Mouse (Mus musculus): ENCODE data around the gene Rab44.
"Not testable (repeated sequence)": the region's sequence is repeated elsewhere in the genome, so short reads cannot be mapped to it uniquely, and the experiment has no call there.

Rab44 gene

GRCm38 (mm10) chr17:29113591-29114352, at the start of gene Rab44:
Rab44 (plus strand) TSS chr17:29114145.
- in situ Hi-C loops (cut with MboI; ENCODE audit: unreplicated experiment in 2 of 2): no loop called here

DNA sequence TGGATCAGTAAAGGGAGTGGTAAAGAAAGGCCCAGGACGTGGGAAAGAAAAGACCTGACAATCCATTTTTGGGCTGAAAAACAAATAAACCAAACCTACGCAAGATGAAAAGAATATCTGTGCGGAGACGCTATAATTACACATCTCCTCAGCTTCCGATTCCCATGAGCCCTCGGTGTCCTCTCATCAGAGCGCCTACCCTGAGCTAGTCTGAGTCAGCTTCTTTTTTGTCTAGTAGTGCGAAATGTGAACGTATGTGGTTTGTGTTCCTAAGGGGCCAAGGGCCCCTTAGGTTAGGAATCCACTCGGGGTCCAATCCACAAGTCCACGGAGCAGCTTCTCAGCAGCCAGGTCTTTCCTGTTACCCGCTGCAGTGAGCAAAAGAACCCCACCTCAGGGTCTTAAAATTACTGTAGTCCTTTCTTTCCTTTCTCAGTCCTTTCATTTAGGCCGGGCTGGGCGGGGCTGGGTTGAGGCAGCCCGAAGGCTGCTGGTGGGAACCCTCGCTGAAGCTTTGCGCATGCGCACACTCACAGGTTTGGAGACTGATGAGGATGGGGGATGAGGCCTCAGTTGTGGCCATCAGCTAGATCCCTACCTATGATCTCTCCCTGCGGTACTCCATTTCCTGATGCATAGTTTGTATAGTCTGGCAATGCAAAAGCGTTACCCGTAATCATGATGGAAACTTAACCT, 48.6 kb upstream of the Rab44 start:
- in situ Hi-C loops (cut with MboI; ENCODE audit: unreplicated experiment in 2 of 2): no loop called here

DNA sequence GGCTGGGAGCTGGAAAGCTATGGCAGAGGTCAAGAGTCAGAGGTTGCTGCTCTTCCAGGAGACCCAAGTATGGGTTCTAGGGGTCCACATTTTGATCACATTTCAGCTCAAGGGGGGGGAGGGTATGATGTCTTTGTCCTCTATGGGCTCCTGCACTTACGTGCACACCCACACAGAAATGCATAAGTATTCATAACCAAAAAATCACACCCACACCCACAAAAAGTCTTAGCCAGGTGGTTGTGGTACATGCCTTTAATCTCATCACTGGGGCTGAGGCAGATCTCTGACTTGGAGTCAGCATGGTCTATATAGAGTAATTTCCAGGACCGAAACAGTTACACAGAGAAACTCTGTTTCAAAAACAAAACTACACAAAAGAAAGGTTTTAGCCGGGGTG, 48.0 kb upstream of the Rab44 start:
- in situ Hi-C loops (cut with MboI; ENCODE audit: unreplicated experiment in 2 of 2): no loop called here

DNA sequence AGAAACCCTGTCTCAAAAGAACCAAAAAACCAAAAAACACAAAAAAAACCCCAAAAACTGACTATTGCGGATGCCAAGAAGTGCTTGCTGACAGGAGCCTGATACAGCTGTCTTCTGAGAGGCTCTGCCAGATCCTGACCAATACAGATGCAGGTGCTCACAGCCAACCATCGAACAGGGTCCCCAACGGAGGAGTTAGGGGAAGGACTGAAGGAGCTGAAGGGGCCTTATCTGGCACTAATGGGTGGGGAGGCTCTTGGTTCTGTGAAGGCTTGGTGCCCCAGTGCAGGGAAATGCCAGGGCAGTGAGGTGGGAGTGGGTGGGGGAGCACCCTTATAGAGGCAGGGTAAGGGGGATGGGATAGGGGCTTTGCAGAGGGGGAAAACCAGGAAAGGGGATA, 46.5 kb upstream of the Rab44 start:
- in situ Hi-C loops (cut with MboI; ENCODE audit: unreplicated experiment in 2 of 2): not testable (repeated sequence)

- in situ Hi-C loops (cut with MboI; ENCODE audit: unreplicated experiment in 2 of 2): no loop called here
Observed at GRCm38 (mm10) chr17:29067847-29068246, 46.1 kb upstream of the Rab44 start.

DNA sequence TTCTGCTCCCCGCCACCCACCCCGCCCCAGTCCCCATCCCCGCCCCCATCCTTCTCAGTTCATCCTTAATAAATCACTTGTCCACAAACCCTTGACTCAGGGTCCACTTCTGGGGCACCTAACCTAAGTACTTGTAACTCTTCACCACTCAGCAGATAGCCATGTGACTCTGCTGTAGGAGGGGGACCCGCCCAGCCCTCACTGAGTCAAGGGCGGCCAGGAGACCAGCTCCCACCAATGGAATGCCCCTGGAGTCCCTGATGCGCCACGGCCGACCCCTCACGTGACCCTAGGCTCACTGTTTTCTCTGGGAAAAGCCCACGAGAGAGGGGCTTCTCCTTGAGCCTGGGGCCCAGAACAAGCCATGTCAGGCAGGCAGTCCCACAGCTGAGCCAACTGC, 44.9 kb upstream of the Rab44 start:
- in situ Hi-C loops (cut with MboI; ENCODE audit: unreplicated experiment in 2 of 2): no loop called here

- in situ Hi-C loops (cut with MboI; ENCODE audit: unreplicated experiment in 2 of 2): no loop called here
Observed at GRCm38 (mm10) chr17:29071820-29072219, 42.1 kb upstream of the Rab44 start.

- in situ Hi-C loops (cut with MboI; ENCODE audit: unreplicated experiment in 2 of 2): no loop called here
Observed at GRCm38 (mm10) chr17:29072701-29073307, 41.1 kb upstream of the Rab44 start.

- in situ Hi-C loops (cut with MboI; ENCODE audit: unreplicated experiment in 2 of 2): no loop called here
Observed at GRCm38 (mm10) chr17:29073313-29073712, 40.6 kb upstream of the Rab44 start.

DNA sequence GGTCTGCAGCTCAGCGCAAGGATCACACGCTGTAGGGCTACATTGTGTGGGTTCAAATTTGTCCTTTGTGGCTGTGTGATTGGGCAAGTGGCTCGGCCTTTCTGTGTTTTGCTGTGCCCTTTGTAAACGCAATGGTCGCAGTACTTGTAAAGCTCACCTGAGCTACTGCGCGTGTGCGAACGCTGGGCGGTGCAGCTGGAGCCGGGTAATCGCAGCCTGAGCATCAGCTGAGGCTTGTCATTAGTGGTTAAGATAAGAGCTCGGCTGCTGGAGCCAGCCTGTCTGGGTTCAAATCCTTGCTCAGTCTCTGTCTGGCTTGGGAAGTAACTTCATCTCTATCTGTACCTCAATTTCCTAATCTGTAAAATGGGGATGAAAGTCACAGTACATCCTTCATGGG, 39.9 kb upstream of the Rab44 start:
- in situ Hi-C loops (cut with MboI; ENCODE audit: unreplicated experiment in 2 of 2): no loop called here

GRCm38 (mm10) chr17:29076235-29076634, 37.7 kb upstream of the Rab44 start:
- in situ Hi-C loops (cut with MboI; ENCODE audit: unreplicated experiment in 2 of 2): no loop called here

GRCm38 (mm10) chr17:29077786-29078509, 36.0 kb upstream of the Rab44 start:
- in situ Hi-C loops (cut with MboI; ENCODE audit: unreplicated experiment in 2 of 2): no loop called here

GRCm38 (mm10) chr17:29078519-29079383, 35.2 kb upstream of the Rab44 start:
- in situ Hi-C loops (cut with MboI; ENCODE audit: unreplicated experiment in 2 of 2): no loop called here

- in situ Hi-C loops (cut with MboI; ENCODE audit: unreplicated experiment in 2 of 2): no loop called here
Observed at GRCm38 (mm10) chr17:29080758-29081617, 33.0 kb upstream of the Rab44 start.

DNA sequence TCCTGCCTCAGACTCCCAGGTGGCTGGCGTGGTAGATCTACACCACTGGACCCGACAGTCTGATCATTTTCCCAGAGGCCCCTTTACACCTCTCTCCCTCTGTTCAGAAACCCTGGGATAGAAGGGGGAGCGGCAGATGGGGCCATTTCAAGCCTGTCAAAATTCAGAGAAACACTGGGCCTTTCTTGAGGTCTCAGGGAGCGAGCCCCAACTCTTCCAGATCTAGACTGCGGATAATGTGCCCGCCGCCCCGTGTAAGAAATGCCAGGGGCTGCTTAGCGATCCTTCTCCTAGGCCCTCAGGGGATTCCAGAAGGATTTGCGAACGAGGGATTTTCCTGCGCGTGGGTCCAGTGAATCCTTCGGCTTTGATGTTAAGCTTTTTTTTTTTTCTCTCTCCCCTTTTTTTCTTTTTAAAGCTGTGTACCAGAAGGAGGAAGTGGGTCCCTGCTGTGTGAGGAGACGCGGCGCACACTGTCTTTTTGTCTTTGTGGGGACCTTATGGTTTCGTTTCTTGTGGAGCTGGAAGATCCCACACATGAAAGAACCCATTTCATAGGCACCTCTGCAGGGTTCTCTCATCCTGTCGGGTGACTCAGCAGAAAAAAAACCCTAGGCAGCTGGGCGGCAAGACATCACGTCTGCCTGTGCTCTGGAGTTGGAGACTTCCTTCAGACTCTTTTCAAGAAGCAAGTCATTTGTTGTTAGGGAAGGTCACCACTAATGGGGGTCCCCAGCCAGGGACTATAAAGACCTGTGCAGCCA, 32.1 kb upstream of the Rab44 start:
- in situ Hi-C loops (cut with MboI; ENCODE audit: unreplicated experiment in 2 of 2): no loop called here

DNA sequence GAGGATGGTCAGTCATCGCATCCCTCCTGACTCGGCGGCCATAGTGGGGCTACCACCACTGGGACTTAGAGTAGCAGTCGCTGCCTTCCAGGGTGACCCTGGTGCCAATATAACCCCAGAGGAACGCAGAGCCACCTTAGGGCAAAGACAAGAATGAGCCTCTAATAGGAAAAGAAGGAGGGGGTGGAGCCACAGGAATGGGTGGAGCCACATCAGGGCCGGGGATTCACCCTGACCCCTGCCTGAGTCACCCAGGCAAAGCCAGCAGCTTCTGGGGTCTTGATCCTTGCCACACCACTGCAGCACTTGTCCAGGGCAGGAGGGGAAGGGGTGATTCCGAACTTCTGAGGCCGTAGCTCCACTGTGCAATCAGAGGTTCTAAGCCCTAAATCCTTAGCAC, 30.4 kb upstream of the Rab44 start:
- in situ Hi-C loops (cut with MboI; ENCODE audit: unreplicated experiment in 2 of 2): no loop called here

DNA sequence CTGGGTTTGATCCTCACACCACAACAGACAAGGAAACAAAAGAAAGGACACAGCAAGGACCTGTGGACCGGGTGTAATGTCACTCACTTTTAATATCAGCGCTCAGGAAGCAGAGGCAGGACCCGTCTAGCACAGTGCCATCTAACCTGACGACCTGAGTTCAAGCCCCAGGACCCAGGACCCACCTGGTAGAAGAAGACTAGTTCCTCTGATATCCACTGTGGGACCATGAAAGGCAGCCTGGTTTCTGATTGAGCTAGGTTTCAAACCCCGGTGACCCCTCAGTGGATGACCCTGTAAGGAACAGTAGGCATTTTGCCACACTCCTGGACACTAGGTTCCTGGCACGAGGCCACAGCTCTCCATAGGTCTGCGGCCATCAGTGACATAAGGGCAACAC, 29.3 kb upstream of the Rab44 start:
- in situ Hi-C loops (cut with MboI; ENCODE audit: unreplicated experiment in 2 of 2): no loop called here

DNA sequence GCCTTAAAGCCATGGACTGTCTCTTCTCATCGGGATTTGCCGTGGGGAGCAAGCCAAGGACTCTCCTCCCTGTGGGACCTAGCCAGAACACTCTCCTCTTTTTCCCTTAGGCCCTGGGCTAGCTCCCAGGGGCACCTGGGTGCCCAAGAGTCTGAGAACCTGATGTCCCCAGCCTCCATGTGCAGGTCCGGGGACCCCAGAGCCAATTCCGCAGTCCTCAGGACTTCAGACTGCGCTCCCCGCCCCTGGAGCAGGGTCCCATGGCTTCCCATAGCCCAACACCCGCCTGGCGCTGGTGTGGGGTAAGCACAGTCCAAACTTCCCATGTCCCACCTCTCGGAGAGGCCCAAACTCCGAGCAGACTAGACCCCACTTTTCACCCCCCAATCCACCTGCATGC, 28.7 kb upstream of the Rab44 start:
- in situ Hi-C loops (cut with MboI; ENCODE audit: unreplicated experiment in 2 of 2): no loop called here

- in situ Hi-C loops (cut with MboI; ENCODE audit: unreplicated experiment in 2 of 2): no loop called here
Observed at GRCm38 (mm10) chr17:29086916-29087315, 27.0 kb upstream of the Rab44 start.
